Mouse (Mus musculus) embryonic facial prominence, embryonic 14.5 days (tissue): Measurements from ENCODE around the gene Rhobtb1. TPM values are rescaled to one million over a fixed set of nuclear protein-coding genes. Genes with fewer than 3 reads are reported as not detected.

Experiments used
- ATAC-seq: fragments of 200-750 bp; cut with Nextera tagmentation; 2 replicates; pipeline ENCODE4 v1.8.0; 2017; ENCODE audit warnings: low read depth, moderate number of reproducible peaks, moderate TSS enrichment
- DNase-seq: peaks from one replicate; pipeline ENCODE4 v3.0.0-alpha.2; 2015; ENCODE audit warnings: low spot score
- H3K27ac ChIP-seq: fragments of 300-500 bp; sonication (generic); replicated peaks from 2 replicates; pipeline ENCODE4 v1.5.1; 2014; ENCODE audit warnings: low read depth, mild to moderate bottlenecking, low read length, moderate library complexity
- H3K27me3 ChIP-seq: fragments of 300-500 bp; sonication (generic); replicated peaks from 2 replicates; pipeline ENCODE4 v1.6.1; 2014; ENCODE audit warnings: low read length; ENCODE audit not compliant: control insufficient read depth, insufficient read depth
- H3K36me3 ChIP-seq: fragments of 300-500 bp; sonication (generic); 2 replicates; pipeline ENCODE4 v1.6.1; 2014; ENCODE audit warnings: low read length, mixed read lengths; ENCODE audit not compliant: control insufficient read depth, insufficient read depth
- H3K4me1 ChIP-seq: fragments of 300-500 bp; sonication (generic); 2 replicates; pipeline ENCODE4 v1.6.1; 2014; ENCODE audit warnings: antibody characterized with exemption, low read length; ENCODE audit not compliant: control insufficient read depth, insufficient read depth
- H3K4me2 ChIP-seq: fragments of 300-500 bp; sonication (generic); 2 replicates; pipeline ENCODE4 v1.6.1; 2014; ENCODE audit warnings: low read depth, mild to moderate bottlenecking, low read length, moderate library complexity, mixed read lengths
- H3K4me3 ChIP-seq: fragments of 300-500 bp; sonication (generic); 2 replicates; pipeline ENCODE4 v1.5.1; 2014; ENCODE audit warnings: low read depth, mild to moderate bottlenecking, low read length
- H3K9ac ChIP-seq: fragments of 300-500 bp; sonication (generic); 2 replicates; pipeline ENCODE4 v1.6.1; 2014; ENCODE audit warnings: low read depth, mild to moderate bottlenecking, low read length, moderate library complexity, mixed read lengths
- H3K9me3 ChIP-seq: fragments of 300-500 bp; sonication (generic); 2 replicates; pipeline ENCODE4 v1.6.1; 2016; ENCODE audit warnings: low read length; ENCODE audit not compliant: control insufficient read depth
- WGBS: fragments of 180-500 bp; shearing (Covaris S2); extraction: QIAGEN DNeasy Blood & Tissue Kit; methylation state at CpG from one replicate; pipeline ENCODE4 v1.1.7; 2014; 5-methylcytosine and 5-hydroxymethylcytosine counted together
- polyA plus RNA-seq: library from polyadenylated mRNA; unstranded; fragments of >200 nt; fragmentation: Nextera tagmentation; extraction: Ambion mirVana; gene quantifications from 2 replicates; pipeline ENCODE4 v1.2.1, GENCODE M21; 2014

Gene Rhobtb1
- polyA plus RNA-seq, 1 experiment from 2014 or later: 28.0 TPM

DNA sequence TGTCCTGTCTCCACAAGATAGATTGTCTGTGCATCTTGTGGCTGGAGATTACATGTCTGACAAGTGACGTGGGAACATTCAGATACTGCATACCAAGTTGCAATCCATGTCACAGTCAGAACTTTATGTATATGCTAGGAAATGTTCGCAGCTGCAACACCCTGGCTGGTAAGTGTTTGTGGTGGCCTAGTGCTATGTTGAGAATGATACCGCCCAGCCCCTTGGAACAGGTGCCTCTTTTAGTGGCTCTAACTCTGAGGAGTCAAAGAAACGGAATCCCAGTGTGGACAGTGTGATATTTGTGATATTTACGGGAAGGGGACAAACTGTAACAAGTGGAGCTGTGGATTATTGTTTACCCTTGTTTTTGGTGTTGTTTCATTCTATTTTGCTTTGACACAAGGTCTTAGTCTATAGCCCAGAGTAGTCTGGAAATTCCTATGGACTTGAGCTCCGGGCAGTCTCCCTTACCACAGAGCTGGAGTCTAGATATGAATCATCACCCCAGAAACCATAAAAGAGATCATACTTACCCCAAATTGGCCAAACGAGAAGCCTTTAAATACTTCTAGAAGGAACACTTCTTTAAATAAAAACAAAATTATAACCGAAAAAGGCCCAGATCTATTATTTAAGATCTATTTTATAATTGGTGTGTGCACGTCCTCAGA, 36.7 kb downstream of the Rhobtb1 start:
- ATAC-seq (no peak), DNase-seq (no peak)
- no peak overlapping the region for H3K4me3 ChIP-seq
- H3K4me2 ChIP-seq: no peak overlapping the region
- H3K36me3 ChIP-seq: no peaks in the 10 kb centered on the region
- 0 out of 2 replicates have a peak, but pooled peaks cover 11% of the 10 kb centered on the region for H3K4me1 ChIP-seq
- H3K9me3 ChIP-seq: 0 out of 2 replicates have a peak, but pooled peaks cover 4% of the 10 kb centered on the region
- no peak overlapping the region for H3K27ac ChIP-seq
- H3K9ac ChIP-seq: no peak overlapping the region
- WGBS: 78% methylated on average over 9 of the region's 9 CpGs
- no peaks in the 10 kb centered on the region for H3K27me3 ChIP-seq

DNA sequence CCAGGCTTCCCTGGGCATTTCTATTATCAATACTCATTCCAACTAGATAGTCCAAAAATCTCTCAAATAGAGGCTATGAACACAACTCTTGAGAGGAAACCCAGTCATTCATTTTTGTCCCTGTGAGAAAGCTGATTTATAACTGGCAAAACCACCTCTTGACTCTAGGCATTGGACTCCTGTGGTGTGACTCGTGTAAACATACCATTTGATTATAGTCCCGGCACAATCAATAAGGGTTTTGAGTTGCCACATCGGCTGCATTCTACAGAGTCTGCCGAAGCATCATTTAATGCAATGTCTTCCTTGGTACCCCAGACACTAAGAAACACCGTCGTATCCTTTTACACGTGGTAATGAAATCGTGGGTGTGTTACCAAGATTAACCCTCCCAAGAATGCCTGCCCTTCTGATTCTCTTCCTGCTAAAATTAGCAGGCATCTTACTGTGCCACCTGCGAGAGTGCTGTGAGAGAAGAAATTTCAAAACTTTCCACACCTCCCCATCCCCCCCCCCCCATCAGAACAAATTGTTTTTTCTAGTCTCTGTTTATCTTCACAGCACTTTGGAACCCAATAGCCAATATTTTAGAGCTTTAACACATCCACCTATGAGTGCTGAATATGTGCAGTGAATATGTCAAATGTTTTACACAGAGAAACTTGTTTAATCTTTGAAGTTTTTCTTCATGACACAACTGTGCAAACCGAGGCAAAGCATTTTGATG, 39.4 kb downstream of the Rhobtb1 start:
- H3K36me3 ChIP-seq: no peaks in the 10 kb centered on the region
- H3K4me2 ChIP-seq: no peak overlapping the region
- H3K9me3 ChIP-seq: no peaks in the 10 kb centered on the region
- ATAC-seq: no peak
- H3K27ac ChIP-seq: no peak overlapping the region
- no peaks in the 10 kb centered on the region for H3K27me3 ChIP-seq
- no peak for DNase-seq
- no peak overlapping the region for H3K9ac ChIP-seq
- 75% methylated on average over 10 of the region's 10 CpGs for WGBS
- H3K4me3 ChIP-seq: no peak overlapping the region
- H3K4me1 ChIP-seq: 0 out of 2 replicates have a peak, but pooled peaks cover 5% of the 10 kb centered on the region

DNA sequence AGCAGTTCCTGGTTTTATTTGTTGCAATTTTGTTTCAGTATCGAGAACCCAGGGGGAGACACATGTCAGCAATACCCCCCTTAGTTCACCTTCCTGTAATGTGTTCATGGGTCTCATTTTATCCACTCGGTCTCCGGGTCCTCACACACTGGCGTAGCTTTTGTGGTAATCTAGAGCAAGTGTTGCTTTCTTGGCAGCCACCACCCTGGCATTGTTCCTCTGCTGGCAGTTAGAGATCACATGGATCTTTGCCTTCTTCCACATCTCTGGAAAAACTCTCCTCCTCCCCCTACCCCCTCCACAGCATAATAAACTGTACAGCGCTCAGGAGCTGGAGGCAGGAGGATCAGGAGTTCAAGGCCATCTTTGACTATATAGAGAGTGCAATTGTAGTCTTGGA, 41.0 kb downstream of the Rhobtb1 start:
- H3K9ac ChIP-seq: no peak overlapping the region
- no peaks in the 10 kb centered on the region for H3K36me3 ChIP-seq
- H3K27ac ChIP-seq: no peak overlapping the region
- H3K4me3 ChIP-seq: no peak overlapping the region
- H3K9me3 ChIP-seq: no peaks in the 10 kb centered on the region
- H3K4me2 ChIP-seq: no peak overlapping the region
- ATAC-seq (no peak), DNase-seq (no peak)
- H3K4me1 ChIP-seq: no peaks in the 10 kb centered on the region
- 84% methylated on average over 5 of the region's 5 CpGs for WGBS
- H3K27me3 ChIP-seq: no peaks in the 10 kb centered on the region

DNA sequence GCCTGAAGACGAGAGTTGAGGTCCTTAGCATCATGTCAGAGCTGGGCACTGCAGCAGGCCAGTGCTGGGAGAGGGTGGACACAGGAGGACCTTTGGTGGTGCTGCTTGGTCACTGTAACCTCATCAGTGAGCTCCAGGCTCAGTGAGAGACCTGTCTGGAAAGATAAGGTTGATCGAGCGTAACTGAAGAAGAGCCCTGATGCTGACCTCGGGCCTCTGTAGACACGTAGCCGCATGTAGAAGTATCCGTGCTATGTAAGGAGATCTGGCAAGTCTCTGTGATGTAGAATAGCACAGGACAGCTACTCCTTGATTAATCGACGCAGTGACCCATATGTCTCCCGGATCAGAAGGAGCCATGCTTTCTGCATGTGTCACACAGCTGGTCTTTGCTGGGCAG, 42.5 kb downstream of the Rhobtb1 start:
- no peak overlapping the region for H3K4me3 ChIP-seq
- 77% methylated on average over 10 of the region's 10 CpGs for whole genome bisulfite sequencing
- no peaks in the 10 kb centered on the region for H3K4me1 ChIP-seq
- no peak overlapping the region for H3K9ac ChIP-seq
- no peaks in the 10 kb centered on the region for H3K9me3 ChIP-seq
- no peak for DNase-seq
- H3K4me2 ChIP-seq: no peak overlapping the region
- no peaks in the 10 kb centered on the region for H3K36me3 ChIP-seq
- no peaks in the 10 kb centered on the region for H3K27me3 ChIP-seq
- ATAC-seq: no peak
- no peak overlapping the region for H3K27ac ChIP-seq

DNA sequence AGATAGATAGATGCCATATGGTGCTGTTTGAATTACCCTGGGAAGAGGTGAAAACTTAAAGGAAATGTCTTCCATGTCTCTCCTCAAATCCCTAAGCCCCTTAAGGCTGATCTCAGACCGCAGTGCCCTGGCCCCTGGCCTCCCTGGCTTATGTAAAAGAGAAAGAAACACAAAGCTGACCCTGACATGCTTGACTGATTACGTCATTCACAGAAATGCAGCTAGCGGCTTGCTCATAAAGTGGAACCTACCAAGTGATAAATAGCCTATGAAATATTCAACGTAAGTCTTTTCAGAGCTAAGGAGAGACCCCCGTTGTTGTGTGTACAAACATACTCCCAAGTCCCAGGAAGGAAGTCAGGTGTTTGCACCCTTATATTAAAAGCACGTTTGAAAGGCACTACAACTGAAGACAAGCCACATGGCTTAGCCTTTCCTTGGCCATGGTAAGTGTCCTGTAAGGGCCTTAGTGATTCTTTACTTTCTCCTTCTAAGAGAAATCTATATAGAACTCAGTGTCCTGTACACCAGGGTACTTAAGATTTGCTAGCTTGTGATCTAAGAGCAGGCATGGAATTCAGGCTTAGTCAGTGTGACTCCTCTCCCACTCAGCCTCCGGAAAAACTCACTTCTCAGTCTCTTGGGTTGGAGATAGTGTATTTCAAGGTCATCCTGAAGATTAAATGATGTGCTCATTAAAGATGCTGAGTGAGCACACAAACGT, 53.6 kb downstream of the Rhobtb1 start:
- DNase-seq (no peak), ATAC-seq (no peak)

DNA sequence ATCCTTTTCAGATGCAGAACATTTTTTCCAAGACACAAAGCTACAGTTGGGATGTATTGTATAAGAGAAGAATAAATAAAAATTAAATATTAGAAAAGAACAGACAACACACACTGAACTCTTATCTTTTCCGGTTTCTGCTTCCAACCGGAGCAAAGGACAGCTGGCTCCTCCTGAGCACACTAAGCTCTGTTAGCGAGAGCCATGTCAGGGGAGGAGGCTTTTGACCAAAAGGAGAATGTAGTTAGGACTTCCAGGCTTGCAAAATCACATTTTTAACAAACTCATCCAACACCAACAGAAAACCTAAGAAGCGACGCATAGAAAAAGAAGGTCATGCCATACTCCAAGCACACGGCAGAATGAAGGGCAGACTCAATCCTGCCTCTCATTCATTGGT, 54.8 kb downstream of the Rhobtb1 start:
- Histone ChIP-seq H3K4me2 (no peak overlapping the region), H3K9ac (no peak overlapping the region), H3K4me1 (no peaks in the 10 kb centered on the region; the same call in 1 of the 2 replicates), H3K27ac (no peak overlapping the region), H3K36me3 (peaks cover 9% of the 10 kb centered on the region), H3K4me3 (no peak overlapping the region), H3K9me3 (no peaks in the 10 kb centered on the region), H3K27me3 (no peaks in the 10 kb centered on the region)
- WGBS: 84% methylated on average over 6 of the region's 6 CpGs
- DNase-seq (no peak), ATAC-seq (no peak)

More for the DNA sequence above, 53.6 kb downstream of the Rhobtb1 start:
- H3K9me3 ChIP-seq: no peaks in the 10 kb centered on the region
- no peak overlapping the region for H3K4me3 ChIP-seq
- H3K4me1 ChIP-seq: no peaks in the 10 kb centered on the region; the same call in 1 of the 2 replicates
- no peak overlapping the region for H3K4me2 ChIP-seq
- H3K27me3 ChIP-seq: no peaks in the 10 kb centered on the region
- WGBS: 55% methylated on average over 8 of the region's 8 CpGs
- H3K36me3 ChIP-seq: peaks cover 5% of the 10 kb centered on the region
- H3K9ac ChIP-seq: no peak overlapping the region
- H3K27ac ChIP-seq: no peak overlapping the region

DNA sequence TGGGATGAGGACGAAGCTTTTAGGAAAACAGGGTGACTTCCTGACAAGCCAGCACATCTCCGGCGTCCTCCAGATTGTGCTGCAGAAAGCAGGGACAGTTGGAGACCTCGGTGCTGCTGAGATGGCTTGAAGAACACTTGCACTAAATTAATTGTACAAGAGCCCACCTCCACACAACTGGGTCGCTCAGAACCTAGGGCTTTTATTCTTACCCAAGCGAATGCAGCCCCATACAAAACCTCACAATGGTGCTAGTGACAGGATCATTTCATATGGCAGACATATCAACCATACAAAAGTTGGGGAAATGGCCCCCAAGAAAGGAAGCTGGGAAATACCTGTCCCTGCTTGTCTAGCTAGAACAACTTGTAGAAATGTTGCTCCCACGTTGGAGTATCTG, 56.2 kb downstream of the Rhobtb1 start:
- Histone ChIP-seq H3K4me1 (peaks cover 7% of the 10 kb centered on the region), H3K4me2 (no peak overlapping the region), H3K27me3 (no peaks in the 10 kb centered on the region), H3K9me3 (no peaks in the 10 kb centered on the region), H3K4me3 (no peak overlapping the region), H3K9ac (no peak overlapping the region), H3K27ac (no peak overlapping the region; the same call in 1 of the 2 replicates), H3K36me3 (peaks cover 9% of the 10 kb centered on the region)
- DNase-seq (no peak), ATAC-seq (no peak)
- WGBS: 73% methylated on average over 7 of the region's 7 CpGs

DNA sequence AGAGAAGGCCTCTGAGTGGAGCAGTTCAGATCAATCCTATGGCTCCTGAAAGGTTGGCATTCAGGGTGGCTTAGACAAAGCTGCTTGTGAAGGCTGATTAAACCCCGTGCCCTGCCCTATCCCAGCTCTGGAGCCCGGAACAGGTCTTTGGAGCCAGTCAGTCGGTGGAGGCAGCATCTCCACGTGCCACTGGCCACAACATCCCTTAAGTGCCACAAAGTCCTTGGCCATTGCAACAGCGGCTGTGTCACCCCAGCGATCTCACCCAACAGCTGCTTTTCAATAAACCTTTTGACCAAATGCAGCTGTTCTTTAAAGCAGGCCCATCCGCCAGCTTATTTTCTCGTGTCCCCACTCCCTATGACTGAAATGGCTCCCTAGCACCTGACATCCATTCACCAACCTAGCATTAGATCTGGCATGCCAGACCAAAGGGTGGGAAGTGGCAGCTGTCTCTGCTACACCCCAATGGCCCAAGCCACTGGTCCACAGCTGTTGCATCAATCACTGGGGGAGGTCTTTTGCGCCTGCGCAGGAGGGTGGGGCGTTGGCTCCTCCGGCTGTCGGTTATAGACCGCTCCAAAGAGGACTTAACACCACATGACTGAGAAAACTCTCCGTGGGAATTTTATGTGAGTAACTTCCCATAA, 56.9 kb downstream of the Rhobtb1 start:
- WGBS: 78% methylated on average over 15 of the region's 15 CpGs
- H3K27ac ChIP-seq: no peak overlapping the region; the same call in 1 of the 2 replicates
- no peak overlapping the region for H3K9ac ChIP-seq
- DNase-seq (peak; percentile 86), ATAC-seq (peak; percentile 65)
- no peaks in the 10 kb centered on the region for H3K9me3 ChIP-seq
- H3K4me1 ChIP-seq: peaks cover 7% of the 10 kb centered on the region
- H3K27me3 ChIP-seq: no peaks in the 10 kb centered on the region
- H3K4me2 ChIP-seq: no peak overlapping the region
- H3K4me3 ChIP-seq: no peak overlapping the region
- H3K36me3 ChIP-seq: peaks cover 9% of the 10 kb centered on the region
